Mouse (Mus musculus) T-helper 2 cell (primary cell): ENCODE measurements around the gene Cyp2u1.

Experiments
- in situ Hi-C: fragments of 300-600 bp; cut with MboI, MseI; formaldehyde crosslinking; loops from one replicate; pipeline ENCODE4 v1.15.1; 2025; ENCODE audit warnings: high pct_unique_total_duplicates

The Cyp2u1 gene

DNA sequence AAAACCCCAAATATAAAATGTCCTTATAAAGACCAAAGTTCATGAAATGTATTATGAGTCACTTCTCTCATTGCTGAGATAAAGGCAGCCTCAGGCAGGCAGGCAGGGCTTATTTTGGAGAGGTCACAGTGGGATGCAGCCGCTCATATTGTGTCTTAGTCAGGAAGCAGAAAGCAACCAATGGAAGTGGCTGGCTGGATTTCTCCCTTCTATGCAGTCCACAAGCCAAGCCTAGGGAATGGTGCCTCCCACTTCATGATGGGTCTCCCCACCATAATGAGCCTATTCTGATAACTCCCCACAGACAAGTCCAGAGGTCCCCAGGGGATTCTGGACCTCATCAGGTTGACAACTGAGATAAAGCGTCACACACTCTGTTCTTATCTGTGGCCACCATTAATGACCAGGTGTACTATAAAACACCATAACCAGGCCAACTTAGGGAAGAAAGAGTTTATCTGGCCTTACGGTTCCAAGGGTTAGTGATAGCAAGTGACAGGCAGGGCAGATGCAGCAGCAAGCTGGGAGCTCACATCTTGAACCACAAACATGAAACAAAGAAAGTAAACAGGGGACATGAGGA lies 47.5 kb downstream of the Cyp2u1 start:
- in situ Hi-C loops = no loop called here

- in situ Hi-C loops = no loop called here
Measured at GRCm38 (mm10) chr3:131254991-131255390, 48.0 kb downstream of the Cyp2u1 start.

DNA sequence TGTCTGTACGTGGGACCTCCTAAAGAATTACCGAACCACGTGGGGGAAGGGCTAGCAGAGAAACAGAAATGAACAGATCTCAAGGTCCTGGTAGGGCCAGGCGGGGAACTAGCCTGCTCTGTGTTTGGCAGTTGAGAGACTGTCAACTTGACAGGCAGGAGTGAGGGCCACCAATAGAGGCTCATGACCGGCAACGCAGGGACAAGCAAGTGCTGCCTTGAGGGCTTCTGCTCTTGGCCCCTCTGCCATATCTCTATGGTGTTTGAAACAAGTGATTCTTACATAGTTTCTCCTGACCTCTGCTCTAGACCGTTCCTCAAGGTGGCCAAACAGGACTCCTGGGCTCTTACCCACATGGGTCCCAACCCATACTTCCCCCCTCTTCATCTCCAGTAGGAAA lies 51.4 kb downstream of the Cyp2u1 start:
- in situ Hi-C loops = no loop called here

DNA sequence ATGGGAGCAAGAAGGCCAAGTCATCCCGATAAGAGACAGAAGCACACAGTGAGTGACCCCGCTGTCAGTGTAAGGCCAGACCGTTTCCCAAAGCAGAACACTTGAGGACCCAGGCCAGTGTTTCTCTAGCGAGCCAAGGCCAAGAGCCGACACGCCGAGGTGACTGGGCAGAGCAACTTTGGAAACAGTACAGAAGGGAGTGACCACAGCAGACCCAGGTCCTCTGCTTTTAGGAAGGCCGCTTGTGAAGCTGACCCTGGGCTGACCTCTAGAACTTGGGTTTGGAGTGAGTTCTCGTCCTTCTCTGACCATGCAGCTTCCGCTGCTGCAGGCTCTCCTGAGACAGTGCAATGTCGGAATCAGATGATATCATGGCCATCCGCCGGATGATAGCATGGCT lies 52.0 kb downstream of the Cyp2u1 start:
- in situ Hi-C loops = no loop called here

- in situ Hi-C loops = no loop called here
Measured at GRCm38 (mm10) chr3:131250283-131250682, 52.7 kb downstream of the Cyp2u1 start.

GRCm38 (mm10) chr3:131248444-131248843 lies 54.6 kb downstream of the Cyp2u1 start:
- in situ Hi-C loops = no loop called here

DNA sequence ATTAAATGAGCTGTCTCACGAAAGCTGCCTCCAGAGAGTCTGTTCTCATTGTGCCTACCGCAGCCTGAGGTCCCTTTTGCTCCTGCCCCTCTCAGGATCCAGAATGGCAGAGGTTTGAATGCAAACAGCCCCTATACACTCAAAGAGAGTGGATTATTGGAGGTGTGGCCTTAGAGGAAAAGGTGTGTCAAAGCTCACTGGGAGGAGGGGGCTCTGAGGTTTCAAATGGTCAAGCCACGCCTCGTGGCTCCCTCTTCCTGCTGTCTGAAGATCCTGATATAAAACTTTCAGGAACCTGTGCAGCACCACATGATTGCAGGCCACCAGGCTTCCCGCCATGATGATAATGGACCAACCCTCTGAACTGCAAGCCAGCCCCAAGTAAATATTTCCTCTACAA lies 55.2 kb downstream of the Cyp2u1 start:
- in situ Hi-C loops = no loop called here

DNA sequence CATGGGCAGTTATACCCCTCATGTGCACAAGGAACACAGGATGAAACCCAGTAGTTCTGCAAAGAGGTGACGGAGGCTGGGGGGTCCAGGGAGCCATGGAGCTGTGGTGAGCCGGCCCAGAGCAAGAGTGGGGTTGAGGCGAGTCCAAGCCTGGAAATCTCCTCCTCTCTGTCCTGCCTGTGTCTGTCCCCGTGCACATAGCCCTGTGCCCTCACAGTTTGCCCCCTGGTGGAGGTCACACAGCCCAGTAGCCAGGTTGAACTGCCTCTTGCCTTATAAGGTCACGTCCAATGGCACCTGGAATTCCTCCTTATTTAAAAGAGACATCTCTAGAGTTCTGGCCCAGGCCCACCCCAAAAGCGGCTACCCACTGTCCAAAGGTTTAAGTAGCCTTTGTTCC lies 55.6 kb downstream of the Cyp2u1 start:
- in situ Hi-C loops = no loop called here

GRCm38 (mm10) chr3:131246579-131247046 lies 56.4 kb downstream of the Cyp2u1 start:
- in situ Hi-C loops = no loop called here

GRCm38 (mm10) chr3:131245766-131246578 lies 57.1 kb downstream of the Cyp2u1 start:
- in situ Hi-C loops = no loop called here
